Mouse (Mus musculus) heart, embryonic 14.5 days (tissue): ENCODE data around the gene Zyg11b. TPM values are rescaled to one million over a fixed set of nuclear protein-coding genes. Genes with fewer than 3 reads are reported as not detected.

Experiments used
- ATAC-seq: fragments of 200-750 bp; cut with Nextera tagmentation; 2 replicates; pipeline ENCODE4 v1.8.0; 2017; ENCODE audit warnings: low read depth, moderate TSS enrichment; ENCODE audit not compliant: insufficient number of reproducible peaks, insufficient read depth, low FRiP score
- H3K27ac ChIP-seq, 2 experiments: fragments of 200-500 bp in 1 of 2; fragments of 300-500 bp in 1 of 2; sonication (generic) in 1 of 2; replicated peaks in 1 of 2; 2 replicates each; pipeline ENCODE4 v1.5.1; 2012 to 2014; ENCODE audit warnings: low read depth in 2 of 2, low read length in 2 of 2, control low read depth in 1 of 2, mild to moderate bottlenecking in 1 of 2, mixed read lengths in 1 of 2; ENCODE audit not compliant: control insufficient read depth in 1 of 2, insufficient read depth in 1 of 2
- H3K27me3 ChIP-seq: fragments of 300-500 bp; sonication (generic); 2 replicates; pipeline ENCODE4 v1.6.1; 2014; ENCODE audit warnings: mild to moderate bottlenecking, low read length, control low read depth; ENCODE audit not compliant: control insufficient read depth, insufficient read depth
- H3K36me3 ChIP-seq: fragments of 300-500 bp; sonication (generic); 2 replicates; pipeline ENCODE4 v1.6.1; 2014; ENCODE audit warnings: mild to moderate bottlenecking, control low read depth, low read length, mixed read lengths; ENCODE audit not compliant: control insufficient read depth, insufficient read depth
- H3K4me1 ChIP-seq, 2 experiments: fragments of 200-500 bp in 1 of 2; fragments of 300-500 bp in 1 of 2; sonication (generic) in 1 of 2; 2 replicates each; pipeline ENCODE4 v1.6.1; 2012 to 2014; ENCODE audit warnings: low read length in 2 of 2, control low read depth in 1 of 2, mixed read lengths in 1 of 2; ENCODE audit not compliant: control insufficient read depth in 2 of 2, insufficient read depth in 2 of 2
- H3K4me2 ChIP-seq: fragments of 300-500 bp; sonication (generic); 2 replicates; pipeline ENCODE4 v1.6.1; 2014; ENCODE audit warnings: mild to moderate bottlenecking, low read length
- H3K4me3 ChIP-seq, 2 experiments: fragments of 200-500 bp in 1 of 2; fragments of 300-500 bp in 1 of 2; sonication (generic) in 1 of 2; 2 replicates each; pipeline ENCODE4 v1.5.1; 2012 to 2014; ENCODE audit warnings: low read length in 2 of 2, mild to moderate bottlenecking in 2 of 2, control low read depth in 1 of 2, low read depth in 1 of 2, moderate library complexity in 1 of 2; ENCODE audit not compliant: control insufficient read depth in 1 of 2, insufficient read depth in 1 of 2
- H3K9ac ChIP-seq: fragments of 300-500 bp; sonication (generic); 2 replicates; pipeline ENCODE4 v1.6.1; 2014; ENCODE audit warnings: mild to moderate bottlenecking, low read length
- H3K9me3 ChIP-seq: fragments of 300-500 bp; sonication (generic); 2 replicates; pipeline ENCODE4 v1.6.1; 2016; ENCODE audit warnings: low read length, control low read depth; ENCODE audit not compliant: control insufficient read depth
- WGBS: fragments of 180-500 bp; shearing (Covaris S2); extraction: QIAGEN DNeasy Blood & Tissue Kit; methylation state at CpG from one replicate; pipeline ENCODE4 v1.1.7; 2014; 5-methylcytosine and 5-hydroxymethylcytosine counted together
- polyA plus RNA-seq: library from polyadenylated mRNA; unstranded; fragments of >200 nt; fragmentation: Nextera tagmentation; extraction: Ambion mirVana; gene quantifications from 2 replicates; pipeline ENCODE4 v1.2.1, GENCODE M21; 2014

Gene Zyg11b
- 10.3 and 10.7 TPM in 2 replicates for polyA plus RNA-seq

DNA sequence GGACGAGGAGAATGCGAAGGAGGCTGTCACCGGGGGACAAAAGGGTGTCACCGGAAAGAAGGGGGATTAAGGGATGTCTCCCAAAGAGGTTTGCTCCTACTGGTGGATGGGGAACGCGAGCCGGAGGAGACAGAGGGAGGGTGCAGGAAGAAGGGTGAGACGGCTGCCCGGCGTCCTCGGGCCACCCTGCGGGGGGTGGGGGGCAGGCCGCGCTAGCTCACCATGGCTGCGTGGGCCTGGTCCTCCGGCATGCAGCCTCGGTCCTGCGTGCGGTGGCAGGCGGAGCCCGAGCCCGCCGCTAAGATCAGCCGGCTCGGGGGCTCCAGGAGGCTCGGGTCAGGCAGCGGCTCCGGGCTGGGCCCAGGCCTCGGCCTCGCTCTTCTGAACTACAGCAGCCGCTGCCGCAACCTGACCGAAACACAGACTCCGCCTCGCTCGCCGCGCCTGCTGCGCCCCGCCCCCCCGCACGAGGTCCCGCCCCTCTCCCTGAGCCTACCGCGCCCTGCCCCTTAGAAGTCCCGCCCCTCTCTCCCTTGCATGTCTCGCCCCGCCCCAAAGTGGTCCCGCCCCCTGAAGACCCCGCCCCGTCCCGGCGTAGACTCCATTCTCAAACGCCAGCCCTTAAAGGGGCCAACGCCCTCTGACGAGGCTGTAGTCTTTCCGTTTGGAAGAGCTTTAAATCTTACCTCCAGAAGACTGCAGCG is at the start of gene Zyg11b:
Zyg11b (minus strand) TSS at position 427 of the 704 bp plus-strand sequence.
- peak within 1 kb of the TSS; percentile 87 to 90 for H3K27ac ChIP-seq
- H3K4me1 ChIP-seq, result peaks cover 0 to 18% of the 10 kb centered on the region in 2 experiments; a peak in 2 of 4 replicates
- H3K4me3 ChIP-seq, result peak within 1 kb of the TSS; percentile 91 to 98
- under 1% methylated on average over 34 of the region's 58 CpGs for WGBS
- peak within 1 kb of the TSS; percentile 97 for H3K9ac ChIP-seq
- no peaks in the 10 kb centered on the region for H3K27me3 ChIP-seq
- H3K36me3 ChIP-seq, result no peaks in the 10 kb centered on the region
- peak; percentile 95 for ATAC-seq
- peak within 1 kb of the TSS; percentile 87 for H3K4me2 ChIP-seq
- peaks cover 6% of the 10 kb centered on the region; the same call in 1 of the 2 replicates for H3K9me3 ChIP-seq

DNA sequence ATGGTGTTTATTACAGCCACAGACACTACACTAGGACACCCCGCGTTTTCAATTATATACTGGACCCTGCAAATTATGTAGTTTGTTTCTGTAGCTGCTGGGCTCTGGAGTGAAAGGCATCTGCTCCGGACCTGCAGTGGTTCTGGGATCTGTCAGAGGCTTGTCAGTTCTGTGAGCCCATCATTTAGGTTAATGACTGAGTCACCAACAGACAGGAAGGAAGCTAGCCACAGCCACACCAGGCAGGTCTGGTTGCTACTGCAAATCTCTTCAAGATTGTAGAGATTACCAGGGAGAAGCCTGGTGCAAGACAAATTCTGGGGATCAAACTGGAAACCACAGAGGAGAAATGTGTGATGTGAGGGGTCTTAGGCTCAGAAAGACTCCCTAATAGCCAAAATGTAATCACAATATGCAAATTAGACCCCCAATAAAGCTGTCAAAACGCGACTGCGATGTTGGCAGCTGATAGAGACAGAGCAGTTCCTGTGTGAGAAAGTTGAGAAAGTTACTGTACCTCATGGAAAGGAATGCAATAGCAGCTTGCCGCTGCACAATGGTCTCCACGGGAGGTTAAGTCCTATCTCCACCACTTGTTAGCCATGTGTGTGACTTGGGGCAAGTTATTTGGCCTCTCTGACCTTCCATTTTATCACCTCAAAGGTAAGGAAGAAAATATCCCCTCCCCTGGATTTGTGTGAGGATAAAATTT is 49.1 kb upstream of the Zyg11b start:
- H3K4me3 ChIP-seq, result no peak overlapping the region
- H3K9ac ChIP-seq, result 0 out of 2 replicates have a peak overlapping the region, but pooled peaks have one; percentile 18
- no peaks in the 10 kb centered on the region for H3K9me3 ChIP-seq
- WGBS, result 19% methylated on average over 8 of the region's 8 CpGs
- H3K36me3 ChIP-seq, result no peaks in the 10 kb centered on the region
- no peaks in the 10 kb centered on the region for H3K27me3 ChIP-seq
- peak overlapping the region; percentile 84 to 86 for H3K27ac ChIP-seq
- no peak for ATAC-seq
- peak overlapping the region; percentile 22 for H3K4me2 ChIP-seq
- peaks cover 36 to 46% of the 10 kb centered on the region in 2 experiments for H3K4me1 ChIP-seq

DNA sequence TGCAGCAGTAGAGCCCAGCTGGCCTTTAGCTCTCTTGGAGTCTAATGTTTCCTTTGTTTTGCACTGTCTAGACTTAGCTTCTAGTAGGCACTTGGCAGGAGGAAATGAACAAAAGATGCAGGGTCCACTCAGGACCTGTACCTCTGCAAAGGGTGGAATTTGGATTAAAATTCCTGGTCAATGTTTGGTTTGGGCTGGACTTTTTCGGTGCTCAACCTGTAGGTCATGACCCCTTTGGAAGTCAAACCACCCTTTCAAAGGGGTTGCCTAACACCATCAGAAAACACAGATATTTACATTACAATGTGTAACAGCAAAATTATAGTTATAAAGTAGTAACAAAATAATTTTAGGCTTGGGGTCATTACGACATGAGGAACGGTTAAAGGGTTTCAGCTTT is 48.2 kb upstream of the Zyg11b start:
- no peak overlapping the region for H3K4me3 ChIP-seq
- no peaks in the 10 kb centered on the region for H3K27me3 ChIP-seq
- WGBS, result 83% methylated on average over 3 of the region's 3 CpGs
- no peaks in the 10 kb centered on the region for H3K36me3 ChIP-seq
- peak overlapping the region; percentile 59 to 84 for H3K27ac ChIP-seq
- no peaks in the 10 kb centered on the region for H3K9me3 ChIP-seq
- no peak for ATAC-seq
- no peak overlapping the region for H3K4me2 ChIP-seq
- H3K9ac ChIP-seq, result no peak overlapping the region
- H3K4me1 ChIP-seq, result peaks cover 29 to 42% of the 10 kb centered on the region in 2 experiments

DNA sequence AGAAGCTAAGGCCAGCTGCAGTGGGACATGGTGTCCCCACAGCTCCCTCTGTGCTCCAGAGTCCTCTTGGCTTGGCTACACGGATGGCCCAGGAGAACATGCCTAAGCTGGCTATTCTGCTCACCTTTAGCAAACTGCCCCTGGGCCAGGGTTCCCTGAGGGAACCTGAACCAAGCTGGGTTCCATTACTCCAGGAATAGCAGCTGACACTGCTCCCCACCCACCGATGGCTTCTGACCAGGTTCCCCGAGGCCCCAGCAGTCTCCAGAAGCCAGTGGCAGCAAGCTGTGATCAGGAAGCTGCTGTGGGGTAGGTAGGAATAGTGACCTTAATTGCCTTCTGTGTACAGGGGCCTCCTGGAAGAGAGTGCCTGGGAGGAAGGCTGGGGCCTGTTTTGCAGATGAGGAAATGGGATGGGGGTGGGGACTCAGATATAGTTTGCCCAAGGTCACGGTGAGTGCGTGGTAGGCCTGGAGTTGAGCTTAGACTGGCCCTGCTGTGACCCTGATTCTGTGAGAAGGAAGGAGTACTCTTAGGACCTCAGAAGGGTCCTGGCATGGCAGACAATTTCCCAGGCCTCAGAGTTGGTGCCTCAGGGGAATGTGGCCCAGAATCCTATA is 47.5 kb upstream of the Zyg11b start:
- H3K4me1 ChIP-seq, result peaks cover 29 to 42% of the 10 kb centered on the region in 2 experiments
- H3K4me2 ChIP-seq, result no peak overlapping the region
- 20% methylated on average over 5 of the region's 5 CpGs for WGBS
- peak; percentile 44; the same call in 1 of the 2 replicates for ATAC-seq
- H3K36me3 ChIP-seq, result no peaks in the 10 kb centered on the region
- peak overlapping the region; percentile 59 to 84 for H3K27ac ChIP-seq
- H3K4me3 ChIP-seq, result no peak overlapping the region
- no peaks in the 10 kb centered on the region for H3K9me3 ChIP-seq
- peak overlapping the region; percentile 23; the same call in 1 of the 2 replicates for H3K9ac ChIP-seq
- no peaks in the 10 kb centered on the region for H3K27me3 ChIP-seq

DNA sequence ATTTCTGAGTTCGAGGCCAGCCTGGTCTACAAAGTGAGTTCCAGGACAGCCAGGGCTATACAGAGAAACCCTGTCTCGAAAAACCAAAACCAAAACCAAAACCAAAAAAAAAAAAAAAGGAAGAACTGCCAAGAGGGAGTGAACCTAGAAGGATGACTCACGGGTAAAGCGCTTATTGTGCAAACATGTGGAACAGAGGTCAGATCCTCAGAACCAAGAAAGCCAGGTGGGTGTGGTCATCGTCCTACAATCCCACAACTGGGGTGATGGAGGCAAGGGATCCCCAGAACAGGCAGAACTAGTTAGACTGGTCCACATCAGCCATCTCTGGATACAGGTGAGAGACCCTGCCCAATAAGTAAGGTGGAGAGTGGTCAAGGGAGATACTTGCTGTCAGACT is 46.2 kb upstream of the Zyg11b start:
- no peak overlapping the region for H3K9ac ChIP-seq
- H3K4me3 ChIP-seq, result no peak overlapping the region
- no peaks in the 10 kb centered on the region for H3K27me3 ChIP-seq
- H3K36me3 ChIP-seq, result no peaks in the 10 kb centered on the region
- H3K27ac ChIP-seq, result no peak overlapping the region
- no peak for ATAC-seq
- H3K9me3 ChIP-seq, result no peaks in the 10 kb centered on the region
- H3K4me1 ChIP-seq, result peaks cover 29 to 42% of the 10 kb centered on the region in 2 experiments
- no peak overlapping the region for H3K4me2 ChIP-seq
- WGBS, result 81% methylated on average over 5 of the region's 5 CpGs

DNA sequence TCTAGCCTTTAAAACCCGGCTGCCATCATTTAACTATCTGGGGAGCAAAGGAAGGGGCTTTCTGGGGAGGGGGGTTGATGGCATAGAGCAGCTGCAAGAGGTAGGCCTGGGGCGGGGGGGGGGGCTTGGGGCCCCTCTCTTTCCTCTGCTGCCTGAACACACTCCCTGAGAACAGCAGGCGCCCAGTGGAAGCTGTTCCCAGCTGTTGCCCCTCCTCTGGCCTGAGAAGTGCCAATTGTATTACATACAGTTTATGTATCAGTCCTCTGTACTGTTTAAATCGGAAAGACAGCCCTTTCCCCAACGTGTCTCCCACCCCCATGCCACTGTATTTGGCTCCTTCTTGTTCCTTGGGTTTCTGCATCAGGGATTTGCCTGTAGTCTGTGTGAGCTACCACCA is 44.9 kb upstream of the Zyg11b start:
- H3K4me1 ChIP-seq, result peaks cover 22 to 36% of the 10 kb centered on the region in 2 experiments
- H3K36me3 ChIP-seq, result no peaks in the 10 kb centered on the region
- H3K4me3 ChIP-seq, result no peak overlapping the region
- 52% methylated on average over 5 of the region's 5 CpGs for WGBS
- no peak for ATAC-seq
- no peaks in the 10 kb centered on the region for H3K9me3 ChIP-seq
- no peaks in the 10 kb centered on the region for H3K27me3 ChIP-seq
- no peak overlapping the region for H3K27ac ChIP-seq
- H3K9ac ChIP-seq, result no peak overlapping the region
- H3K4me2 ChIP-seq, result no peak overlapping the region

DNA sequence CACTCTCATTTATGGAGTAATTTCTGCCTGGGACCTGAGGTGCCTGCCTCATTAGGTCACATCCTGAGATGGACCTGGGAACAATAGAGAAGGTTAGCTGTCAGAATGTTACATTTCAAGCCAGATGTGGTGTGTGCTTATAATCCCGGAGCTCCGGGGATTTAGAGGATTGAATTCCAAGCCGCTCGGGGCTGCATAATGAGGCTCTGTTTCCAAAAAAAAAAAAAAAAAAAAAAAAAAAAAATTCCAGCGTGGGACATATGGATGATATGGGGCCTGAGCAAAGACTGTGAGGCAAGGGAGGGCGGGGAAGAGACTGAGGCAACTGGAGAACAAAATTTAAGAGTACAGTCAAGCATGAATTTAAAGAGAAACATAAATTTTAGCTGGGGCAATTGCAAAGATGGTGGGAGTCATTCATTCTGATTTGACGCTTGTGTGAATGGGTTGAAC is 43.8 kb upstream of the Zyg11b start:
- H3K4me3 ChIP-seq, result no peak overlapping the region
- no peaks in the 10 kb centered on the region for H3K27me3 ChIP-seq
- H3K9ac ChIP-seq, result no peak overlapping the region
- peak overlapping the region; percentile 6 to 77; a peak in 2 of 4 replicates for H3K27ac ChIP-seq
- H3K36me3 ChIP-seq, result peaks cover 5% of the 10 kb centered on the region; the same call in 1 of the 2 replicates
- peaks cover 12 to 24% of the 10 kb centered on the region in 2 experiments for H3K4me1 ChIP-seq
- no peaks in the 10 kb centered on the region for H3K9me3 ChIP-seq
- ATAC-seq, result no peak
- no peak overlapping the region for H3K4me2 ChIP-seq
- 32% methylated on average over 7 of the region's 7 CpGs for WGBS
